Mouse (Mus musculus) heart, adult 2 months (tissue): ENCODE measurements around the gene Brix1. TPM values are rescaled to one million over a fixed set of nuclear protein-coding genes. Genes with fewer than 3 reads are reported as not detected.
"Not testable (repeated sequence)": the region's sequence is repeated elsewhere in the genome, so short reads cannot be mapped to it uniquely, and the experiment has no call there.

ENCODE experiments used
- DNase-seq, 2 experiments: peaks; one replicate each; pipeline ENCODE4 v3.0.0; 2021
- H3K27ac ChIP-seq: fragments of 200-600 bp; 2 replicates; pipeline ENCODE4 v1.8.1; 2022
- H3K27me3 ChIP-seq: fragments of 200-500 bp; 2 replicates; pipeline ENCODE4 v1.6.1; 2012; ENCODE audit warnings: mild to moderate bottlenecking, low read length, inconsistent platforms, mixed read lengths; ENCODE audit not compliant: control insufficient read depth, insufficient read depth
- H3K36me3 ChIP-seq: fragments of 200-500 bp; 2 replicates; pipeline ENCODE4 v1.6.1; 2012; ENCODE audit warnings: low read length, inconsistent platforms; ENCODE audit not compliant: control insufficient read depth, insufficient read depth
- H3K4me1 ChIP-seq: fragments of 200-500 bp; 2 replicates; pipeline ENCODE4 v1.6.1; 2011; ENCODE audit warnings: low read length; ENCODE audit not compliant: control insufficient read depth, insufficient read depth
- H3K4me3 ChIP-seq: fragments of 200-600 bp; 2 replicates; pipeline ENCODE4 v1.8.1; 2022
- H3K79me2 ChIP-seq: fragments of 200-500 bp; replicated peaks from 2 replicates; pipeline ENCODE4 v1.6.1; 2012; ENCODE audit warnings: mild to moderate bottlenecking, inconsistent platforms, low read length, moderate library complexity, mixed read lengths; ENCODE audit not compliant: control insufficient read depth, insufficient read depth
- H3K9ac ChIP-seq: fragments of 200-500 bp; 2 replicates; pipeline ENCODE4 v1.6.1; 2012; ENCODE audit warnings: low read depth, mild to moderate bottlenecking, control low read depth, inconsistent platforms, low read length, mixed read lengths
- CTCF ChIP-seq: fragments of 200-600 bp; IDR thresholded peaks from 2 replicates; pipeline ENCODE4 v1.8.1; 2022; ENCODE audit warnings: antibody characterized with exemption, mild to moderate bottlenecking, moderate library complexity
- EP300 ChIP-seq: fragments of 200-500 bp; IDR thresholded peaks from 2 replicates; pipeline ENCODE4 v1.6.1; 2011; ENCODE audit warnings: low read depth, low read length, control low read depth; ENCODE audit not compliant: insufficient read depth
- POLR2A ChIP-seq: fragments of 200-500 bp; IDR thresholded peaks from 2 replicates; pipeline ENCODE4 v1.6.1; 2011; ENCODE audit warnings: mild to moderate bottlenecking, low read depth, low read length, control low read depth; ENCODE audit not compliant: insufficient read depth
- WGBS: fragments of 180-500 bp; shearing (Covaris S2); methylation state at CpG from one replicate; pipeline ENCODE4 v1.1.7; 2018; 5-methylcytosine and 5-hydroxymethylcytosine counted together
- intact Hi-C: fragments of 180-260 bp; cut with DNase I; formaldehyde crosslinking; loops from one replicate; pipeline ENCODE4 v1.15.1; 2025
- polyA plus RNA-seq: library from polyadenylated mRNA; depleted of rRNA; stranded (reverse); fragments of >200 nt; gene quantifications from 2 replicates; pipeline ENCODE4 v1.2.3, GENCODE M21; 2012
- total RNA-seq, 2 experiments: library from RNA; stranded (reverse); gene quantifications; 2 replicates each; pipeline ENCODE4 v1.2.3; 2021

Gene Brix1
- total and polyA plus RNA-seq, 3 experiments, result 2.6 to 24.4 (median 20.9) TPM

GRCm38 (mm10) chr15:10506099-10506498 lies 20.4 kb upstream of the Brix1 start:
- no peaks in the 10 kb centered on the region for H3K4me1 ChIP-seq
- TF ChIP-seq POLR2A (no peak), CTCF (no peak), EP300 (no peak)
- H3K27me3 ChIP-seq, result no peaks in the 10 kb centered on the region
- no peaks in the 10 kb centered on the region for H3K36me3 ChIP-seq
- no peak overlapping the region for H3K9ac ChIP-seq
- no peaks in the 10 kb centered on the region for H3K79me2 ChIP-seq
- peak; percentile 34 to 40 for DNase-seq
- no peak overlapping the region for H3K4me3 ChIP-seq
- intact Hi-C loops, result no loop called here
- no peak overlapping the region for H3K27ac ChIP-seq
- 40% methylated on average over 11 of the region's 11 CpGs for WGBS

GRCm38 (mm10) chr15:10500838-10501719 lies 15.3 kb upstream of the Brix1 start:
- no peak overlapping the region for H3K4me3 ChIP-seq
- peak; percentile 28 to 62 for DNase-seq

GRCm38 (mm10) chr15:10500035-10500434 lies 14.3 kb upstream of the Brix1 start:
- Histone ChIP-seq H3K4me3 (no peak overlapping the region), H3K79me2 (no peaks in the 10 kb centered on the region), H3K27me3 (no peaks in the 10 kb centered on the region), H3K27ac (no peak overlapping the region), H3K4me1 (no peaks in the 10 kb centered on the region), H3K9ac (no peak overlapping the region), H3K36me3 (no peaks in the 10 kb centered on the region)
- TF ChIP-seq CTCF (no peak), POLR2A (no peak), EP300 (no peak)
- no peak for DNase-seq
- intact Hi-C loops, result loop anchor here (2.0 to 5.0 kb wide), 2 partner anchors 87 to 373 kb away; no protein-coding TSS in a partner anchor
- WGBS, result 56% methylated on average over 5 of the region's 5 CpGs

More at GRCm38 (mm10) chr15:10500838-10501719, 15.3 kb upstream of the Brix1 start:
- intact Hi-C loops, result loop anchor here (1.0 to 5.0 kb wide), 3 partner anchors 86 to 400 kb away; no protein-coding TSS in a partner anchor
- Histone ChIP-seq H3K79me2 (no peaks in the 10 kb centered on the region), H3K9ac (no peak overlapping the region), H3K4me1 (no peaks in the 10 kb centered on the region), H3K36me3 (no peaks in the 10 kb centered on the region), H3K27me3 (no peaks in the 10 kb centered on the region), H3K27ac (no peak overlapping the region)
- peak; percentile 88 for TF ChIP-seq CTCF
- no peak for TF ChIP-seq POLR2A
- 0 out of 2 replicates have a peak, but pooled peaks have one; percentile 44 for TF ChIP-seq EP300
- 53% methylated on average over 11 of the region's 11 CpGs for WGBS

- TF ChIP-seq POLR2A (no peak), EP300 (no peak), CTCF (no peak)
- Histone ChIP-seq H3K4me3 (no peak overlapping the region), H3K36me3 (no peaks in the 10 kb centered on the region), H3K27ac (no peak overlapping the region), H3K79me2 (no peaks in the 10 kb centered on the region), H3K9ac (no peak overlapping the region), H3K27me3 (no peaks in the 10 kb centered on the region), H3K4me1 (no peaks in the 10 kb centered on the region)
- no peak for DNase-seq
- intact Hi-C loops, result no loop called here
- WGBS, result 64% methylated on average over 5 of the region's 5 CpGs
These were observed 13.8 kb upstream of the Brix1 start for GRCm38 (mm10) chr15:10499593-10499992.

- H3K4me1 ChIP-seq, intact Hi-C loops, H3K79me2 ChIP-seq, H3K27ac ChIP-seq, DNase-seq, H3K27me3 ChIP-seq, H3K4me3 ChIP-seq, H3K9ac ChIP-seq, H3K36me3 ChIP-seq: not testable (repeated sequence)
- WGBS, result 100% methylated on average over 1 of the region's 1 CpGs
These were observed 10.9 kb upstream of the Brix1 start for GRCm38 (mm10) chr15:10496696-10497095.

GRCm38 (mm10) chr15:10495944-10496343 lies 10.2 kb upstream of the Brix1 start:
- intact Hi-C loops, result no loop called here
- Histone ChIP-seq H3K4me3 (no peak overlapping the region), H3K36me3 (no peaks in the 10 kb centered on the region), H3K27ac (no peak overlapping the region), H3K4me1 (no peaks in the 10 kb centered on the region), H3K79me2 (no peaks in the 10 kb centered on the region), H3K9ac (no peak overlapping the region), H3K27me3 (no peaks in the 10 kb centered on the region)
- TF ChIP-seq EP300 (no peak), POLR2A (no peak), CTCF (no peak)
- DNase-seq, result no peak
- 93% methylated on average over 11 of the region's 11 CpGs for WGBS
